Mouse (Mus musculus): ENCODE measurements around the gene Enpp5. TPM values are rescaled to one million over a fixed set of nuclear protein-coding genes. Genes with fewer than 3 reads are reported as not detected.

The Enpp5 gene
- 10.6 and 12.2 TPM in 2 replicates for total RNA-seq (2014; fragmentation: Nextera tagmentation)
- 30.4 and 30.9 TPM in 2 replicates for total RNA-seq (2017)

DNA sequence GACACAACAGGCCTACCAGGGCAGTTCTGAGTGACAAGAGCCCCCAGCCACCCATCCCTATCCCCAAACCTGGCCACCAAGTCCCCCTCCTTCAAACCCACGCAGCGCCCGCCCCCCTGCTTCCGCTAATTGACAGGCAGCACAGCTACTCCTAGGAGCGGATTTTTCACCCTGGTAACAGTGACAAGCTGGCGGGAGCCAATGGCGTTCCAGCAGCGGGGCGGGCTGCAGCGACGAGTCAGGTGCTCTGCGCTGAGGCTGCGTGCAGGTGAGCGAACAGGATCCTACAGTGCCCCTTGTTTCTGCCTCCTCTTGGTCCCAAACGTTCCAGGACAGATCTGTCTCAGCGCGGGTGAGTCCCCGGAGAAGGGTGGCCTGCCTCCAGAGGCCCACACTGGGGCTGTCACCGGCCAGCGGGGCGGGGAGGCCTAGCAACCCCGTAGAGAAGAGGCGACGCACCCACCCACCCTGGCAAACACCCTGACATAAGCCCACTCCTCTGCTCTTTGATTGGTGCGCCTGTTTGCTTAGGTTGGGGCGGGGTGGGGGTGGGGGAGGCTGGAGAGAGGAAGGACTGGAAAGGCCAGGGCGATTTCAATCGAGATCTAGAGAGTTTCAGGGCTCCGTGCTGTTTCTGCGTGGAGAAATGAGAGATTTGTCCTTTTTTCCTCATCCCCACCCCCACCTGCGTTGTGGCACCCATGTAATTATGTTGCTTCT lies at the start of gene Enpp5:
Gene Enpp5 (plus strand): TSS at position 183 of the 720 bp plus-strand sequence.
- peak; percentile 91 for ATAC-seq (replicated peaks; ENCODE audit: low FRiP score, low TSS enrichment, poor library complexity, severe bottlenecking)

DNA sequence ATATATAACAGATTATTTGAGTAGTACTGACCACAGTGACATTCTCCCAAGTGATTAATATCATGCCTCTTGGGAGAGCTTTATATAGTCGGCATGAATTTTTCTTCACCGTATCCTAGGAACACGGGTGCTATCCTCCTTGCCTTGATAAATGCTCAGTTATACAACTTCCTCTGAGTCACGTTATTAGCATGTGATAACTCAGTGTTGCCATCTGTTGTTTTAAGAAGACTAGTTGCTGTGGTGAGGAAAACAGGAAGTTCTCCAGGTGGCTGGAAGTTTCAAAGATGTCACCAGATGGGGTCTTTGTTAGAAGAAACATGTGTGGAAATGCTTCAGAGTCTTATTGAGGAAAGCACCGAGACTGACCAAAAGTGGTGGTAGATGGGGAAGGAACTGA lies 49.0 kb upstream of the Enpp5 start:
- no peak for ATAC-seq (replicated peaks; ENCODE audit: low FRiP score, low TSS enrichment, poor library complexity, severe bottlenecking)

DNA sequence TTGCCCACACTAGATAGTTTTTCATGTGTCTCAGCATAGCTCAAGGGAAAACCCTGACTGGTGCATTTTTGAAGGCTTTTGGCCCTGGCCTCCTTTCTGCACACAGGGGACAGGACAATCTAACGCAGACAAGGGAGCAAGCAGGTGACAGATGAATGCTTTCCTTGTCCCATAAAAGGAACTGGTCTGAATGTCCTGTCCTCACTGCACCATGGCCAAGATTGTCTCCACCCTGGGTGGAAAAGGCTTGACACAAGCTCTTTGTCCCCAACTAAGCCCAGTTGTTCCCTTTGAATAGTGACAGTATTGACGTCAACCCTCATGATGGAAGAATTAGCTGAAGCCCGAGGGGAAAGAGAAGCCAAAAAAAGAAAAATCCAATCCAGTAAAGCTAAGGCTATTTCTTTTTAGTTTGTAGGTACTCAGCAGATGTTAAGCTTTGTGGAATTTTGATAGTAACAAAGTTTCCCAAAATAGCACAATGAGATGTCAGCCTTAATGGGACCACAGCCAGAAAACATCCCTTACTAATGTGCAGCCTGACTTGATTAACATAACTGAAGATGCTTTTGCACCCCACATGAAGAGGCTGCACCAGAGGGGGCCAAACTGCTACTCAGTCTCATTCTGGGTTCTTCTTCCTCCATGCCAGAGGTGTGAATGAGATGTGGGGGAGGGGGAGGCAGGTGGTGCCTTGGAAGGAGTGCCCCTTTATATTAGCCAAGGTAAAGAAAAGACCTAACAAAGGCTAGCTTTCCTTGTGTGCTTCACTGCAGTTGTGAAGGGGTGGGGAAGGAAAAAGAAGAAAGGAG lies 47.6 kb upstream of the Enpp5 start:
- ATAC-seq (replicated peaks; ENCODE audit: low FRiP score, low TSS enrichment, poor library complexity, severe bottlenecking), result no peak

GRCm38 (mm10) chr17:44035005-44035404 lies 43.6 kb upstream of the Enpp5 start:
- ATAC-seq (replicated peaks; ENCODE audit: low FRiP score, low TSS enrichment, poor library complexity, severe bottlenecking), result no peak

DNA sequence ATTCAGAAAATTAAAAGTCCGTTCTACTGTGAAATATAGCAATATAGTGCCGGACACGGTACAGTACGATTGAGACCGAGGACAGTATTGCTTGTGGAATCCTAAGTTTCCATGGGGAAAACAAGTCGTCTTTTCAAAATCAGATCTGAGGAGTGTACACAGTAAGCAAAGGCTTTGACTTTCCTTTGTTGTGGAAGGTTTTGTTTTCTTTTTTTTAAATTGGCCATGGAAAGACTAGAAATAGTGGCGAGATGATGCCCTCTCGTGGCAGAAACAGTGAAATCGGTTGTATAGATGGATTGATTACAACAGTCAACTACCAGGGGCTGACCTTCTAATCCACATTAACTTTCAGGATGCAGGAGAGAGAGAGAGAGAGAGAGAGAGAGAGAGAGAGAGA lies 40.0 kb upstream of the Enpp5 start:
- no peak for ATAC-seq (replicated peaks; ENCODE audit: low FRiP score, low TSS enrichment, poor library complexity, severe bottlenecking)

GRCm38 (mm10) chr17:44040449-44040848 lies 38.2 kb upstream of the Enpp5 start:
- no peak for ATAC-seq (replicated peaks; ENCODE audit: low FRiP score, low TSS enrichment, poor library complexity, severe bottlenecking)

GRCm38 (mm10) chr17:44042301-44042700 lies 36.3 kb upstream of the Enpp5 start:
- ATAC-seq (replicated peaks; ENCODE audit: low FRiP score, low TSS enrichment, poor library complexity, severe bottlenecking), result no peak

- no peak for ATAC-seq (replicated peaks; ENCODE audit: low FRiP score, low TSS enrichment, poor library complexity, severe bottlenecking)
Observed at GRCm38 (mm10) chr17:44042861-44043260, 35.8 kb upstream of the Enpp5 start.

- ATAC-seq (replicated peaks; ENCODE audit: low FRiP score, low TSS enrichment, poor library complexity, severe bottlenecking), result no peak
Observed at GRCm38 (mm10) chr17:44053427-44053826, 25.2 kb upstream of the Enpp5 start.

- no peak for ATAC-seq (replicated peaks; ENCODE audit: low FRiP score, low TSS enrichment, poor library complexity, severe bottlenecking)
Observed at GRCm38 (mm10) chr17:44057123-44057522, 21.5 kb upstream of the Enpp5 start.

- peak; percentile 92 for ATAC-seq (replicated peaks; ENCODE audit: low FRiP score, low TSS enrichment, poor library complexity, severe bottlenecking)
Observed at GRCm38 (mm10) chr17:44058145-44058544, 20.5 kb upstream of the Enpp5 start.

GRCm38 (mm10) chr17:44060781-44061180 lies 17.8 kb upstream of the Enpp5 start:
- ATAC-seq (replicated peaks; ENCODE audit: low FRiP score, low TSS enrichment, poor library complexity, severe bottlenecking), result no peak

GRCm38 (mm10) chr17:44061289-44061890 lies 17.2 kb upstream of the Enpp5 start:
- no peak for ATAC-seq (replicated peaks; ENCODE audit: low FRiP score, low TSS enrichment, poor library complexity, severe bottlenecking)

- no peak for ATAC-seq (replicated peaks; ENCODE audit: low FRiP score, low TSS enrichment, poor library complexity, severe bottlenecking)
Observed at GRCm38 (mm10) chr17:44068876-44069275, 9.7 kb upstream of the Enpp5 start.

- no peak for ATAC-seq (replicated peaks; ENCODE audit: low FRiP score, low TSS enrichment, poor library complexity, severe bottlenecking)
Observed at GRCm38 (mm10) chr17:44071680-44072079, 6.9 kb upstream of the Enpp5 start.

DNA sequence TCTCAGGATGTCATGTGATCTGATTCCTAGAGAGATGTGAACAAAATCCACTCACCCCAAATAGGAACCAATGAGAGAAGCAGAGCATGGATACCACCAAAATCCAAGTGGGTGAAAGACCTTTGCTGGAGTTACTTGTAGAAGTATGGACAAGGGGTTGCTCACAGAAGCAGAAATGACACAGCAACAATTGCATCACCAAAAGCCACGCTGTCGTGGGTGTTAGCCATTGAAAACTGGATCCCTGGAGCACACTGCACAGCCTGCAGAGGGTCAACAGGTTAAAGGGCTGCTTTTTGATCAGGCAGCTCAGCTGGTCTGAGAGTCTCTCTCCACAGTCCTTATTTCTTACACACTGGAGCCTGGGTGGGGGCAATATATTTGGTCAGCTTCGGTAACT lies 3.0 kb upstream of the Enpp5 start:
- ATAC-seq (replicated peaks; ENCODE audit: low FRiP score, low TSS enrichment, poor library complexity, severe bottlenecking), result no peak

DNA sequence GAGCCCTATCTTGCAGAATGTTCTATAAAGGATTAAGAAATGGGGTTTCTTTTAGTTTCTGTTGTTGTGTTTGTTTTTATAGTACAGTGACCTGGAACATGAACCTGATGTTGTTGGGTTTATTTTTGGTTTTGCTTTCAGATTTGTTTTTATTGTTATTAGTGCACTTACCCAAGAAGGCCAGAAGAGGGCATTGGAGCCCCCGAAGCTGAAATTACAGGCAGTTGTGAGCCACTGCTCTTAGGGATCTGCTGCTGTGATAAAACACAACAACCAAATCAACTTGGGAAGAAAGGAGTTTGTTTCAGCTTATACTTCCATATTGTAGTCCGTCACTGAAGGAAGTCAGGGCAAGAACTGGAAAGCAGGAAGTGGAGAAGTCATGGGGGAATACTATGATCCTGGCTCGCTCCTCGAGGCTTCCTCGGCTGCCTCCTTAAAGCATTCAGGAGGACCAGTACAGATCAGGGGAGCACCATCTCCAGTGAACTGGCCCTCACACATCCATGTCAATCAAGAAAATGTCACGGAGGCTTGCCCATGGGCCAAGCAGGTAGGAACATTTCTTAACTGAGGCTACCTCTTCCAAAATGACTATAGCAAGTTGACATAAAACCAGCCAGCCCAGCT lies 2.4 kb upstream of the Enpp5 start:
- ATAC-seq (replicated peaks; ENCODE audit: low FRiP score, low TSS enrichment, poor library complexity, severe bottlenecking), result peak; percentile 50

GRCm38 (mm10) chr17:44077146-44077842 lies 1.3 kb upstream of the Enpp5 start:
- ATAC-seq (replicated peaks; ENCODE audit: low FRiP score, low TSS enrichment, poor library complexity, severe bottlenecking), result peak; percentile 10

DNA sequence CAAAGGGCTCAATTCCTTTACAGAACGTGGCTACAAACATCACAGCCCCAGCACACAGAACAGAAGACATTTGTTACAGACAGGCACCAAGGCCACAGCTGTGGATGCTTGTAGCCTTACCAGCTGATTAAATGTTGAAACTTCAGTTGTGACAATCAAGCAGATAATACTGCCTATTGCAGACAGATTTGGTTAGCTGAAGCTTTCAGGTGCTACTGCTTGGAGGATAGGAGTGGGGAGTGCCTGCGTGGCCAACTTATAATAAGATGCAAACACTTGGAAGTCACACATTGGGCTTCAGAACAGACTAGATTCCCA lies 811 bp upstream of the Enpp5 start:
- ATAC-seq (replicated peaks; ENCODE audit: low FRiP score, low TSS enrichment, poor library complexity, severe bottlenecking), result peak; percentile 43

- ATAC-seq (replicated peaks; ENCODE audit: low FRiP score, low TSS enrichment, poor library complexity, severe bottlenecking), result no peak
Observed at GRCm38 (mm10) chr17:44083156-44083555, 4.5 kb downstream of the Enpp5 start.
